Mouse (Mus musculus) WW6 (cell line): ENCODE measurements around the gene 2410015M20Rik.

Source experiments
- DNase-seq: peaks from one replicate; pipeline ENCODE4 v3.0.0-alpha.2; 2013; ENCODE audit warnings: low read depth, low spot score

2410015M20Rik gene

DNA sequence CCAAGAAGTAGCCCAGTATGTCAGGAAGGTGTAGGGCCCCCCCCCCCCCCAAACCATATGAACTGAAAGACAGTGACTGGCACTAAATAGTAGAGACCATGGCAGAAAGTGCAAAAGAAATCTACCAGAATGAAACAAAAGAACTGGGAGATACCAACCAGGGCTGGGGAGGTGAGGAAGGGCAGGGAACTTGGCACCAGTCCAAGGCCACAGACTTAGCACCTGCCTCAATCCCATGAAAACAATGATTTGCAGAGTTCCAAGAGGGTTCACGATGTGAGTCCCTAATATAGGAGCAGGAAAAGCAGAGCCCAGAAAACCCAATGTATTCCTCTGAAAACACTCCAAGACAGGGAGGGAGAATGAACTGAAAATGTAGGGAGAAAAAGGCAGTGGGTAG is 37.4 kb downstream of the 2410015M20Rik start:
- no peak for DNase-seq

DNA sequence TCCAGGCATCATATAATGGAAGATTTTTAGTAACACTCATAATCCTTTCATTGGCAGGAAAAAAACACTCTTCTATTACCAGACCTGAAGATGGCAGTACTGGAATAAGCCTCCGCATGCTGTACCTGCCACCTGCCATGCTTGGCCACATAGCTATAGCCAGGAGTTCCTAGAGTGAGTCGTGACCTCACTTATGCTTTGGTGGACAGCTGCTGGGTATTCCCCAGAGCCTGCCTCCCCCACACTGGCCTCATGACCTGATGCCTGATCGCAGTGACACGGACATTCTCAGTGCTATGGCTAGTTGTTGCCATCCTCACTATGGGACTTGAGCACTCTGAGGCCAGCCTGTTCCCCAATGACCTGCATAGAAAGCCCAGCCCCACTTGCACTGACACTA is 39.3 kb downstream of the 2410015M20Rik start:
- DNase-seq = no peak

DNA sequence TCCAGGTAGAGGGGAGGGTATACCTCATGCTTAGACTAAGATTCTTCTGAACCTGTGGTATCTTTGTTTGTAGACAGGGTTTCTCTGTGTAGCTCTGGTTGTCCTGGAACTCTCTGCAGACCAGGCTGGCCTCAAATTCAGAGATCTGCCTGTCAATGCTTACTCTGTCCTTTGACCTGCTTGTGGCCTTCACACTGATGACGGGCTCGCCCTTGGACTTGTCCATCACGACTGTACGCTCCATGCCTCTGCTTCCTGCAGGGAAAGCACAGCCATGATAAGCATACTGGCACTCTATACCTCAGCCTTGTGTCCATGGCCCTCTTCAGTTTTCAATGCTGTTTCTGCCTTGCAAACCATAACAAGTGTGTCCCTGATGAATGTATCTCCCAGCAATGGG is 42.2 kb downstream of the 2410015M20Rik start:
- DNase-seq = no peak

DNA sequence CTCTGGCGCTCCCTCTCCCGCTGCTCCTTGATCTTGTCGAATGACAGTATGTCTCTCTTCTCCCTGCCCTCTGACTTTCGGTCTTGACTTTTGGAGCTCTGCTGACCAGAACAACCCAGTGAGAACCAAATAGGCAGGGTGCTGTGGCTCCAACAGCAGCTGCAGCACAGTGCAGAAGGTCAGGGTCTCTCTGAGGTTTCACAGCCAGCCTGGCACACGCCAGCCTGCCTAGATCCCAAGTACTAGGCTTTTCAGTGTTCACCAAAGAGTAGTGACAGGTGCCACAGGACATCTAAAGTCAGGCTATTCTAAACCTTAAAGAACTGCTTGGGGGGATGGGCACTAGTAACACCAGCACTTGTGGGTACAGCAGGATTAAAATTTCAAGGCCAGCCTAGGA is 42.7 kb downstream of the 2410015M20Rik start:
- DNase-seq = no peak

DNA sequence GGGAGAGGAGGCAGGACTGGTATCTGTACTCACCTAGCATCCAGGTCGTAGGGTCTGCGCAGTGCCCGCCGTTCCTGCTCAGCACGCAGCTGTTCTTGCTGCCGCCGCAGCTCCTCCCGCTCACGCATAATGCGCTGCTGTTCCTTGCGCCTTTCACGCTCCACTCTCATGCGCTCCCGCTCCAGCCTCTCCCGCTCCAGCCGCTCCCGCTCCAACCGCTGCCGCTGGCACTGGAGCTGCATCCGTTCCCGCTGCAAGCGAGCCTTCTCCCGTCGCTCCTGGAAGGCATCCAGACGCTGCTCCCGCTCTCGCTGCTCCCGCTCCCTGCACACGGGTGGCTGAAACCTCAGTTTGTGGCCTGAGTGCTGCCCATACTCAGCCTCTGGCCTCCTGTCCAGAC is 43.3 kb downstream of the 2410015M20Rik start:
- DNase-seq = no peak

DNA sequence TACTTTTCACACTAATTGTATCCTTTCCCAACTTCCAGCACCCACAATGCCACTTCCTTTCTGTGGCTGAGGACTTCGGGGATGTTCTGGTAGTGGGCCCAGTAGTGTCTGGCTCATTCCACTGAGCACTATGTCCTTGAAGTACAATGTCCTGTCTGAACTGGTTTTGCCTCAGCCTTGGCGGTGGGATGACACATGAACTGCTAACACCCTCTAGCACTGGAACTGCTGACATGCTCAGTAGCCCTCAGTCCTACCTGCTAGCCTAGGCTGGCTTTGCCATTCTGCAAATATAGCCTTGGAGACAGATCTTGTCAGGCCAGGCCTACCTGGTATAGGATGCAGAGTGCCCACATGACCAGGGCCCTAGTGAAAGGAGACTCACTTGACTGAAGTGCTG is 47.7 kb downstream of the 2410015M20Rik start:
- no peak for DNase-seq

DNA sequence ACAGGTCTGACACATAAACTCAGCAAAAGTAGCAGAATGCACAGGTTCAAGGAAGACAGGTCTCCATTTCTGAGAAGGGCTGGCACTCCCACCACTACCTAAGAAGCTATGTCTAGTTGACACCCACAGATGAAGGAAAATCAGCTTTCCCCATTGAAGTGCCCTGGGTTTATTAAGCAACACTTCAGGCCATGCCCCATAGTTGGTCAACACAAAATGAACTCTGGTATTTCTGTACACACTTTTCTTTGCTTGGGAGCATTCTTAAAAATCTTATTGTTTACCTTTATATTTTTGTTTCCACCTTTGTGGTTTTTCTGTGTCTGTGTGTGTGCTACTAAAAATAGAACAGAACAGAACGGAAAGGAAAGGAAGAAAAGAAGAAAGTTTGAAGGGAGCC is 49.4 kb downstream of the 2410015M20Rik start:
- DNase-seq = no peak

DNA sequence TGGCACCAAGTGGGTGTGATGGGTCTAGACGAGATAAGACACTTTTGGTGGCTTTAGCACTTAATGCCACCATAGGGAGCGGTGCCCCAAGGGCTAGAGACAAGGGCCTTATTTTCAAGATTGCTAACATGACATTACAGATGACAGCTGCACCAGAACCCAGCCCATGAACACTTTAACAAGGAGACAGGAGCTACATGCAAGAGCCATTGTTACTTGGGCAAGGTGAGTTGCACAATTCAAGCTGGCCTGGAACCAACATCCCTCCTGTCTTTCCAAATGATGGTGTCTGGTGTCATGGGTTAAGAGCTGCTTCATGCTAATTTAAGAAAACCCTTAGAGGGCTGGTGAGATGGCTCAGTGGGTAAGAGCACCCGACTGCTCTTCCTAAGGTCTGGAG is 50.2 kb downstream of the 2410015M20Rik start:
- no peak for DNase-seq

DNA sequence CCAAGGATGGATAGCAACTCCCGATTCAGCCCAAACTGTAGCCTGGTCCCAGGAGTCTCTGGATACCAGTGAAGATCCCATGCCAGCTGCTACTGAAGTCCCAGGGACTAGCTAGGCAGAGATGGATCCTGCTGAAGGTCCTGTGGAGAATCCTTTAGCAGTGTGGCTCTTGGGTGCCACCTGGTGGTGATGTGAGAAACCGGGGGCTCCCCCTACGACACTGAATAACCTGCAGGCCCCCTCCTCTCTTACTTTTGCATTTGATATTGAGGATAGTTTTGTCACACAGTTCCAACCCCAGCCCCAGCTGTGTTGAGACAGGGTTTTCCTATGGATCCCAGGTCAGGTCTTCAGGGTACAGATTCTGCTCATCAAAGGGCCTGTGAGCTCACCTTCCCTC is 51.1 kb downstream of the 2410015M20Rik start:
- no peak for DNase-seq
